Mouse (Mus musculus) layer of hippocampus, adult 9-11 months (tissue): Measurements from ENCODE around the gene Ccdc27.

Experiments
- DNase-seq: peaks from one replicate; pipeline ENCODE4 v3.0.0; 2022

Gene Ccdc27

GRCm38 (mm10) chr4:154042577-154042976 lies at the start of gene Ccdc27:
Ccdc27 (minus strand) TSS chr4:154042677.
- DNase-seq, result no peak

DNA sequence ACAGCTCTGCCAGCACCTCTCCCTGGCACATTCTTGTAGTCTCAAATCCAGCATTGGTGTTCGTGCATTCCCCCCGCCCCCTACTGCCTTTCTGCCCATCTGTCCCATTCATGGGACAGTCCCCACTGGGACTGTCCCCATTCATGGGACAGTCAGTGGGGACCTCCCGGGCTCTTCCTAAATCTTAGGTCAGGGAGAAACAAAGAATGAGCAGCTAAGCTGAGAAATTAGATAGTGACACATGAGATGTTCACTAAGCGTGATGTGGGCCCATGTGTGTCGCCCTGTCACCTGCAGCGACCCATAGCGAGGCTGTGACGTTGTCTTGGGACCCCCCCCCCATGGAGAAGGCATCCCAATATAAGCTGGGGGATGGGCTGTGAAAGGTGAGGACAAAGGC lies 48.9 kb upstream of the Ccdc27 start:
- no peak for DNase-seq

- DNase-seq, result no peak
These were observed 46.7 kb upstream of the Ccdc27 start for GRCm38 (mm10) chr4:154089205-154089604.

DNA sequence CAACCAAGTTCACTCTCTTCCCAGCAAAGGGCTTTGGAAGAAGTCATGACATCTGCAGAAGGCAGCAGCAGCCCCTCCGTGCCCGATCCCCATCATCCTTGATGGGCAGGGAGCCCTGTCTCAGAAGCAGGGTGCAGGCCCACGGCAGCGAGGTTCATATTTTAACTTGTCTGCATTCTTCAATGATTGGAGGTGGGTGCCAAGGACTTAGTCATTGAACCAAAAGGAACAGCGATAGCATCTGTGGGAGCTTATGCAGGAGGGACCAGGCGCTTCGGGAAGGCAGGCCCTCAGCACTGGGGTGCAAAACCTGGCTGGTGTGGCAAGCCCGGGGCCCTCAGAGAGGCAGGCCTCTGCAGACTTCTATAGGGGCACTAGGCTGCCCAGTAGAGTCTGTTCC lies 44.0 kb upstream of the Ccdc27 start:
- DNase-seq, result no peak

- peak; percentile 42 for DNase-seq
These were observed 43.4 kb upstream of the Ccdc27 start for GRCm38 (mm10) chr4:154085856-154086255.

GRCm38 (mm10) chr4:154081974-154082373 lies 39.5 kb upstream of the Ccdc27 start:
- no peak for DNase-seq

GRCm38 (mm10) chr4:154081021-154081420 lies 38.5 kb upstream of the Ccdc27 start:
- no peak for DNase-seq

- DNase-seq, result no peak
These were observed 37.7 kb upstream of the Ccdc27 start for GRCm38 (mm10) chr4:154080211-154080610.

GRCm38 (mm10) chr4:154071941-154072340 lies 29.5 kb upstream of the Ccdc27 start:
- DNase-seq, result no peak

DNA sequence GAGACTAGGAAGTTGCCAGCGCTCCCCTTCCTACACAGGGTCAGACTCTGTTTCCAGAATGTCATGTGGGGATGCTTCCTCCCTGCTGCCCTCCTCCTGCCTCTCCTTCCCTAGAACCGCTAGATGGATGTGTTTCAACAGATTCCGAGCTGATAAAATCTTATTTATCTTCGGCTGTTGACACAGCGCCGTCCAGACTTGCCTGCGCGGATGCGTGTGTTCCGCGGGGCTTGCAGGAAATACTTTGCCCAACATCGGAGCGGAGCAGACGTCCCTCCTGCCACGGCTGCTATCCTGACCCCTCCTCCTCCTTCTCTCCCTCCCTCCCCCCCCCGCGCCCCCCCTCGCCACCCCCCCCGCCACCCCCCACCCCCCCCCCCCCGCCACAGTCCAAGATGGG lies 29.0 kb upstream of the Ccdc27 start:
- DNase-seq, result no peak

DNA sequence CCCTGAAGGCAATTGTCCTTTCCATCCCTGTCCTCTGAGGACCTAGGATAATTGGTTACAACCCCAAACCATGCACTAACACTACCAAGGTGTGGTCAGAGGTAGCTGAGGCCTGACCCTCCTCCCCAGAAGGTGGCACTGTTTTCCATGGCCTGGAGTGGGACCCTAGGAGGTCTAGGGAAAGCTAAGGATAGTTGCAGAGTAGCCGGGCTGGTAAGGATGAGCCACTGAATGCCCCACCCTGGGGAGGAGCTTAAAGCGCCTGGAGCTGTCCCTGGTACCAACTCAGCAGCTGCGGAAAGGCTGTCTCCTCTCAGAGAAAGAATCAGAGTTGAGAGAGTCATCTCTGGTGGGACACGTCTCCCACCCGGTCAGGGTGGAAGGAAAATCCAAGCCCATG lies 28.4 kb upstream of the Ccdc27 start:
- DNase-seq, result no peak

DNA sequence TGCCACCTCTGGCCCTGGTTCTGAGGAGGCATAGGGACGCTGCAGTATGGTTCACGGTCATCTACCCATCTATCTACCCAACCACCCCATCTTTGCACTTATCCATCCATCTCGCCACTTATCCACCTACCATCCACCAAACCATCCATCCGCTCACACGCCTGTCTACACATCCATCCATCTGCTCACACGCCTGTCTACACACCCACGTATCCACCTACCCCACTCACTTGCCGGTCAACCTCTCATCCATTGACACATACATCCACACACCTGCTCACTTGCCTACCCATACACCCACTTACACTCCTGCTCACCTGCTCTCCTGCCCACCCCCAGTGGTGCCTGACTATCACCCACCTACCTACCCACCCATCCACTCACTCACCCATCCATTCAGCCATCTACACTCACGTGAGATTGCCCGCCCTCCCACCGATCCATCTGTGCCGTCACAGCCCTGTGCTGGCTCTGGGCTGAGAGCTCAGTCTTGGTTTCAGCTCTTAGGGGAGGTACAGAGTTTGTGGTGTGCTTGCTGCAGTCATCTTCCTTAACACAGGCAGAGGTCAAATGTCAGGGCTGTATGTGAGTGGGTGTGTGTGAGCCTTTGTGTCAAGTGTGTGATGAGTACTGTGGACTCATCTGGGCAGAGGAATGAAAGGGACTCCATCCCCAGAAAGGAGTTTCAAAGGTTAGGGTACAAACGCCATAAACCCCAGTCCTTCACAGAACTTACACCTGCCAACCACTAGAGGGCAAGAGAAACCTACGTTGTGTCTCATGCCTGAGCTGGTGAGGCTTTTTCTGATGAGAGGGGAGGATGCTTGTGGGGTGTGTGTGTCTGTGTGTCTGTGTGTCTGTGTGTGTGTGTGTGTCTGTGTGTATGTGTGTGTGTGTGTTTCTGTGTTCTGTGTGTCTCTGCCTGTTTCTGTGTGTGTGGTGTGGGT lies 22.6 kb upstream of the Ccdc27 start:
- peak; percentile 54 for DNase-seq

DNA sequence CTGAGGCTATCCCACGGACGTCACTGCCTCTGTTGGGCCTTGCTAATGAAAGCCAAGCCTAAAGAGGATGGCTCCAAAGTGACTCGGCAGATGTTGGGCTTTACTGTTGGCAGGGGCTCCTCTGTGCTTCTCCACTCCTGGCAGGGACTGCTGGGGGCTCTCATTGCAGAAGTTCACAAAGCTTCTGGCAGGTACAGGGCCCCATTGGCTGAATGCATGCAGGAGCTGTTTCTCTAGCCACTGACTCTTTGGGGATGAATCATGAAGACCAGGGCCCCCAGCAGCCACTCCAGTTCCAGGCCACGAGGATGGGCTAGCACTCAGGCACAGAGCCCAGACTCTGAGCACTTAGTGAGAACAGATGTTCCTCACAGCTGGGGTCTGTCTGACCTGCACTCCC lies 15.2 kb upstream of the Ccdc27 start:
- DNase-seq, result no peak

DNA sequence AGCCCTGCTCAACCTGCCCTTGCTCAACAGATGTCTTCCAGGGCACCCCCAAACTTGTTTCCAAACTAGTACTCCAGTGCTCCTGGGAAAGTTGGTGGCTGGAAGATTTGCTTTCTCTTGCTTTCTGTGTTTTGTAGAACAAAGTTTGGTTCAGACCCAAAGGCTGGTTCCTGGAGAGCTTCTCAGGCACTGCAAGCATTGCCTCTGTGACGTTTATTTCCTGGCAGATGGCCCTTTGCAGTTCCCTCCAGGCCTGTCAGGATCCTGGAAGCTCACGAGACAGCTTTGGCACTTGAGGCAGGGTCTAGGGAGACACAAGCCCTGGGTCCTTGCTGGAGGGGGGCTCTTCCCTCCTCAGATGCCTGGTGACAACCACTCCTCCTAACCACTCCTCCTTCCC lies 14.2 kb upstream of the Ccdc27 start:
- DNase-seq, result no peak

DNA sequence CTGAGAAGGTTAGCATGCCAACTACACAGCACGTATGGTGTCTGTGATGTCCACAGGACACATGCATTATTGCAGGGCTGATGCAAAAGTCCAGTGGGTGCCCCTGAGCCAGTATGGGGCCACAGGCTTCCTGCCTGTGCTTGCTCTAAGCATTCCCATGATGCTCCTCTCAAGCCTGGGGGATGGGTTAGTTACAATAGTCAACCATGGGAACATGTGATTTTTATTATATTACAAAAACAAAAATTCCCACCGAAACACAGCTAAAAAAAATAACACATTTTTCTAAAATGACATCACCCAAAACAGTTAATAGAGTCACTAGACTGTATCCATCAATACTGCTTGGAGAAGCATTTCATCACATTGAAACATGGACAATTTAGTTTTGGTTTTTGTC lies 13.6 kb upstream of the Ccdc27 start:
- no peak for DNase-seq

DNA sequence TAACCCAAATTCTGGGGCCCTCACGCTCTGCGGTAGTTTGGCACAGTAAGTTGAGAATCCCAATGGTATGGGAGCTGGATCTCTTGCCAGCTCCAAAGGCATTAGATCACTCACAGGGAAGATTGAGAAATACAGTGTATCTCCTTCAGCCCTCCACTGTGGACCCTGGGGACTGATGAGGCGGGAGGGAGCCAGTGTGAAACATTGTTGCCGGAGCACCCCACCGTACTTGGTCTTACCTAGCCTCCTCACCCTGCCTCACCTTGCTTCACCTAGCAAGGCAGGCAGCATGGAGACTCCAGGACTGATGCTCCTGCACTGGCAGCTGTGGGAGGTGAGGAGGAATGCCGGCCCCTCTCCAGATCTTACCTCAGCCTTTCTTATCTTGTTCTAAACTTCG lies 13.0 kb upstream of the Ccdc27 start:
- DNase-seq, result no peak

DNA sequence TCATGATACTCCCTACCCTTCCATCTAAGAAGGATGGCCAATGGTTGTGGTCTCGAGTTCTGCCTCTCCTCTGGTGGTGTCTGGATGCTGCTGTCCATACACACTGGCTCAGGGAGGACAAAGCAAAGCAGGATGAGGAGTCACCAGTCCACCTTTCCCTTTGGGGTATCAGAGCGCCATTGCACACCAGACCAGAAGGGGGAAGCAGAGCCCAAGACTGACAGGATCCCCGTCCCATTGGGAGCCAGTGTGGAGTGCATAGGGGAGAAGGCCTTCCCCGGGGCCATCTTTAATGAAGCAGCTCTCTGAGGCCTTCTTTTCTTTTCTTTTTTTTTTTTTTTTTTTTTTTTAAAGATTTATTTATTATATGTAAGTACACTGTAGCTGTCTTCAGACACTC lies 10.6 kb upstream of the Ccdc27 start:
- no peak for DNase-seq

GRCm38 (mm10) chr4:154051401-154051800 lies 8.9 kb upstream of the Ccdc27 start:
- DNase-seq, result no peak

DNA sequence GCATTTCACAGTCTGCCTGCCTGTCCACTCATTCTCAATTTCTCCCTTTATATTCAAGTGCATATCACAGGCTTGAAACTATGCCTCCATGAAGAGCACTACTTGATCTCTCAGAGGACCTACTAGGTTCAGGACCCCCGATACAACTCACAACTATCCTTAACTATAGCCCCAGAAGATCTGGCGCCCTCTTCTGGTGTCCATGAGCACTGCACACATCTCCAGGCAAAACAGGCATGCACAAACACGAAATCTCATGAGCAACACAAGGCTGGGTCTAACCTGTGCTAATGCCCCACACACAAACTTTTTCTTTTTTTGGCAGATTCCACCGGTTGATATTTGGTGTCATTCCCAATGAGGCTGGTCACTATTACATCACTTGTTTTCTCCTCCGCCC lies 3.4 kb upstream of the Ccdc27 start:
- DNase-seq, result no peak

GRCm38 (mm10) chr4:154037123-154037522 lies 5.4 kb downstream of the Ccdc27 start:
- DNase-seq, result no peak

GRCm38 (mm10) chr4:154028646-154029045 lies 13.8 kb downstream of the Ccdc27 start:
- DNase-seq, result no peak

GRCm38 (mm10) chr4:154028066-154028465 lies 14.4 kb downstream of the Ccdc27 start:
- DNase-seq, result no peak

GRCm38 (mm10) chr4:154026441-154026761 lies 16.1 kb downstream of the Ccdc27 start:
- no peak for DNase-seq

DNA sequence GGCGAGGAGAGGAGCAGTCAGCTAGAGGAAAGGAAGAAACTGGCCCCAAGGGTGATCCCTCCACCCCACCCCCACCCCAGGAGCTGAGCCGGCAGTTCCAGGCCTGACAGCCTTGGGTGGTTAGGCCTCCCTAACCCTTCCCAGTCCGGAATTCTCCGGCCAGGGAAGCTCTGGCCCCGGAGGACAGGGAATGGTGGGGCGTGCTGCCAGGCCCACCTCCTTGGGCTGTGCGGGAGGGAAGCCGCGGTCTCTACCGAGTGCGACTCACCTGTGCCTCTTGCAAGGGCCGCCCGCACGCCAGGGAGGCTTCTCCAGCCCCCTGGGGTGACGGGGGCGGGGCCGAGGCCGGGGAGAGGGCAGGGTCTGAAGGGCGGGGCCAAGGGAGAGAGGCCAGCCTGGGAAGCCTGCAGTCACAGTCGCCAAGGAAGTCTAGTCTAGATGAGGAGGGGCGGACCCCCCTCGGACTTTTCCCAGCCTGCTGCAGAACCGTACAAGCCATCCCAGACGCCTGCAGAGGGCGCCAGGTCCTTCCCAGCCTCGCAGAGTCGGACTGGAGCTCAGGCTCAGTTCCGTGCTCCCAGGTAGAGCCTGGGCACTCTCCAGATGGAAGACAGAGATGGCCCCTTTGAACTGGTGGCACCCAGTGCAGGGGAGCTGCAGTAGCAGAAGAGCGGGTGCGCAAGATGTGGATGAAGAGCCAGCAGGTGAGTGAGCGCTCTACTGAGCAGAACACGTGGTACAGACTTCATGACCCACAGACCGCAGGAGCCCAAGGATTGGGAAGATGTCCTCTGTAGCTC lies 16.6 kb downstream of the Ccdc27 start, which contains the start of gene Smim1:
Gene Smim1, minus strand, starts transcription at position 590 of the 800 bp plus-strand sequence.
- peak; percentile 70 for DNase-seq
